Mouse (Mus musculus) heart, postnatal 0 days (tissue): ENCODE measurements around the gene Ube4b.

Experiments
- CTCF ChIP-seq: IDR thresholded peaks from 2 replicates; pipeline ENCODE4 v1.5.1; 2016; ENCODE audit warnings: antibody characterized with exemption, control low read depth, low read depth
- EP300 ChIP-seq: IDR thresholded peaks from 2 replicates; pipeline ENCODE4 v1.6.1; 2016; ENCODE audit warnings: antibody characterized with exemption, low read depth

DNA sequence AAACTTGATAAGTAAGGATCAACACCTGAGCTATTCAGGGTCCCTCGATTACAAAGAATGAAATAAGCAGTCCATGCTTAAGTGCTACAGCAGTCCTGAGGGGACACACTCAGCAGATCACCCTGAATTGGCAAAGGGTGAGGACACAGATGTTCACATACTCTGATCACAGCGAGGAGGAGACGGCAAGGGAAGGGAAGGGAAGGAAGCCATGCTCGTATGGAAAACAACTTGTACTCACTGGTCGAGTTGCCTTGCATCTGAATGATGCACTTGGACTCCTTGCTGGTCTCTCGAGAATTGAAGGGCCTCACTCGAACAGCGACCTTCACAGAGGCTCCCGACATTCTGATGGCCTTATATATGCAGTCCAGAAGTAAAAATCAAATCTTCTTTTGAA, 135.5 kb downstream of the Ube4b start:
- TF ChIP-seq CTCF (no peak), EP300 (no peak)
